Mouse (Mus musculus) spleen, adult 2 months (tissue): ENCODE data around the gene Pcdh19.

ENCODE experiments used
- CTCF ChIP-seq: fragments of 200-500 bp; IDR thresholded peaks from 2 replicates; pipeline ENCODE4 v1.5.1; 2011; ENCODE audit warnings: mild to moderate bottlenecking, inconsistent platforms; ENCODE audit not compliant: insufficient read depth, insufficient read length, insufficient replicate concordance; ENCODE audit errors: extremely low read depth
- POLR2A ChIP-seq: fragments of 200-500 bp; IDR thresholded peaks from 2 replicates; pipeline ENCODE4 v1.6.1; 2011; ENCODE audit warnings: low read depth, low read length, inconsistent platforms

DNA sequence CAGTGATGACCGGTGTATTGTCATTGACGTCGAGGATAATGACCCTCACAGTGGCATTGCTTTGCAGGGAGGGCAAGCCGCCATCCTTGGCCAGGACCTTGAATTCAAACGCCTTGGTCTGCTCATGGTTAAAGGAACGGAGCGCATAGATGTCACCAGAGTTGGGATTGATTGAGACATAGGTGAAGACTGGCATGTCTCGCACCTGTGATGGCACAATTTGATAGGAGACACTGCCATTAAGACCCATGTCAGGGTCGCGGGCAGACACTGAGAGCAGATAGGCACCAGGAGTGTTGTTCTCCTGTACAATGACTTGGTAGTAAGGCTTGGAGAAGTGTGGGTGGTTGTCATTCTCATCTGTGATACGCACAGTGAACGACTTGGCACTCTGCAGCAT lies 3.2 kb downstream of the Pcdh19 start:
- TF ChIP-seq CTCF, result no peak
- no peak for TF ChIP-seq POLR2A
